Mouse (Mus musculus): ENCODE data around the gene Gkap1. TPM values are rescaled to one million over a fixed set of nuclear protein-coding genes. Genes with fewer than 3 reads are reported as not detected.

Gkap1 gene
- polyA plus RNA-seq, 1 experiment from 2014 or later = 14.3 TPM

GRCm38 (mm10) chr13:58204202-58204601, 71.3 kb downstream of the Gkap1 start:
- Histone ChIP-seq H3K27ac (ENCODE audit: low read depth, low read length) (no peak overlapping the region), H3K9me3 (ENCODE audit: control insufficient read depth, low read length) (no peaks in the 10 kb centered on the region), H3K9ac (ENCODE audit: low read depth, low read length) (no peak overlapping the region), H3K4me3 (ENCODE audit: low read depth, low read length) (no peak overlapping the region), H3K36me3 (ENCODE audit: control insufficient read depth, insufficient read depth, low read length) (no peaks in the 10 kb centered on the region), H3K4me1 (replicated peaks; ENCODE audit: control insufficient read depth, insufficient read depth, low read length) (peaks cover 2% of the 10 kb centered on the region; the same call in 1 of the 2 replicates), H3K27me3 (replicated peaks; ENCODE audit: control insufficient read depth, insufficient read depth, low read length) (no peaks in the 10 kb centered on the region), H3K4me2 (no peak overlapping the region)
- 91% methylated on average over 3 of the region's 3 CpGs for WGBS
- ATAC-seq (replicated peaks; ENCODE audit: low FRiP score) (no peak), DNase-seq (ENCODE audit: low spot score) (no peak)

- no peaks in the 10 kb centered on the region for H3K27me3 ChIP-seq (replicated peaks; ENCODE audit: control insufficient read depth, insufficient read depth, low read length)
- no peak overlapping the region for H3K9ac ChIP-seq (ENCODE audit: low read depth, low read length)
- H3K36me3 ChIP-seq (ENCODE audit: control insufficient read depth, insufficient read depth, low read length) = no peaks in the 10 kb centered on the region
- H3K4me1 ChIP-seq (replicated peaks; ENCODE audit: control insufficient read depth, insufficient read depth, low read length) = peaks cover 2% of the 10 kb centered on the region; the same call in 1 of the 2 replicates
- H3K9me3 ChIP-seq (ENCODE audit: control insufficient read depth, low read length) = no peaks in the 10 kb centered on the region
- H3K4me3 ChIP-seq (ENCODE audit: low read depth, low read length) = no peak overlapping the region
- ATAC-seq (replicated peaks; ENCODE audit: low FRiP score) = no peak
- H3K4me2 ChIP-seq = no peak overlapping the region
- DNase-seq (ENCODE audit: low spot score) = no peak
- no peak overlapping the region for H3K27ac ChIP-seq (ENCODE audit: low read depth, low read length)
- WGBS = 86% methylated on average over 1 of the region's 1 CpGs
Measured at GRCm38 (mm10) chr13:58202903-58203302, 72.6 kb downstream of the Gkap1 start.

GRCm38 (mm10) chr13:58201908-58202307, 73.6 kb downstream of the Gkap1 start:
- DNase-seq (ENCODE audit: low spot score) (no peak), ATAC-seq (replicated peaks; ENCODE audit: low FRiP score) (no peak)
- Histone ChIP-seq H3K9me3 (ENCODE audit: control insufficient read depth, low read length) (no peaks in the 10 kb centered on the region), H3K9ac (ENCODE audit: low read depth, low read length) (no peak overlapping the region), H3K4me1 (replicated peaks; ENCODE audit: control insufficient read depth, insufficient read depth, low read length) (peaks cover 2% of the 10 kb centered on the region; the same call in 1 of the 2 replicates), H3K27ac (ENCODE audit: low read depth, low read length) (no peak overlapping the region), H3K4me2 (no peak overlapping the region), H3K4me3 (ENCODE audit: low read depth, low read length) (no peak overlapping the region), H3K27me3 (replicated peaks; ENCODE audit: control insufficient read depth, insufficient read depth, low read length) (no peaks in the 10 kb centered on the region), H3K36me3 (ENCODE audit: control insufficient read depth, insufficient read depth, low read length) (0 out of 2 replicates have a peak, but pooled peaks cover 4% of the 10 kb centered on the region)
- WGBS = 94% methylated on average over 3 of the region's 3 CpGs

GRCm38 (mm10) chr13:58201343-58201742, 74.2 kb downstream of the Gkap1 start:
- no peak overlapping the region for H3K4me3 ChIP-seq (ENCODE audit: low read depth, low read length)
- no peak overlapping the region for H3K9ac ChIP-seq (ENCODE audit: low read depth, low read length)
- H3K9me3 ChIP-seq (ENCODE audit: control insufficient read depth, low read length) = no peaks in the 10 kb centered on the region
- ATAC-seq (replicated peaks; ENCODE audit: low FRiP score) (no peak), DNase-seq (ENCODE audit: low spot score) (no peak)
- 0 out of 2 replicates have a peak, but pooled peaks cover 4% of the 10 kb centered on the region for H3K36me3 ChIP-seq (ENCODE audit: control insufficient read depth, insufficient read depth, low read length)
- H3K4me1 ChIP-seq (replicated peaks; ENCODE audit: control insufficient read depth, insufficient read depth, low read length) = peaks cover 2% of the 10 kb centered on the region; the same call in 1 of the 2 replicates
- 86% methylated on average over 6 of the region's 6 CpGs for WGBS
- no peak overlapping the region for H3K4me2 ChIP-seq
- H3K27ac ChIP-seq (ENCODE audit: low read depth, low read length) = no peak overlapping the region
- H3K27me3 ChIP-seq (replicated peaks; ENCODE audit: control insufficient read depth, insufficient read depth, low read length) = no peaks in the 10 kb centered on the region

- no peak overlapping the region for H3K4me2 ChIP-seq
- no peak overlapping the region for H3K9ac ChIP-seq (ENCODE audit: low read depth, low read length)
- 84% methylated on average over 7 of the region's 7 CpGs for WGBS
- ATAC-seq (replicated peaks; ENCODE audit: low FRiP score) (no peak), DNase-seq (ENCODE audit: low spot score) (no peak)
- no peak overlapping the region for H3K27ac ChIP-seq (ENCODE audit: low read depth, low read length)
- no peaks in the 10 kb centered on the region for H3K27me3 ChIP-seq (replicated peaks; ENCODE audit: control insufficient read depth, insufficient read depth, low read length)
- H3K4me1 ChIP-seq (replicated peaks; ENCODE audit: control insufficient read depth, insufficient read depth, low read length) = no peaks in the 10 kb centered on the region
- no peak overlapping the region for H3K4me3 ChIP-seq (ENCODE audit: low read depth, low read length)
- H3K9me3 ChIP-seq (ENCODE audit: control insufficient read depth, low read length) = no peaks in the 10 kb centered on the region
- peaks cover 9% of the 10 kb centered on the region; the same call in 1 of the 2 replicates for H3K36me3 ChIP-seq (ENCODE audit: control insufficient read depth, insufficient read depth, low read length)
Measured at GRCm38 (mm10) chr13:58197981-58198640, 77.4 kb downstream of the Gkap1 start.

GRCm38 (mm10) chr13:58197211-58197610, 78.3 kb downstream of the Gkap1 start:
- Histone ChIP-seq H3K36me3 (ENCODE audit: control insufficient read depth, insufficient read depth, low read length) (peaks cover 14% of the 10 kb centered on the region; the same call in 1 of the 2 replicates), H3K27ac (ENCODE audit: low read depth, low read length) (no peak overlapping the region), H3K4me1 (replicated peaks; ENCODE audit: control insufficient read depth, insufficient read depth, low read length) (no peaks in the 10 kb centered on the region), H3K9ac (ENCODE audit: low read depth, low read length) (no peak overlapping the region), H3K4me3 (ENCODE audit: low read depth, low read length) (no peak overlapping the region), H3K9me3 (ENCODE audit: control insufficient read depth, low read length) (no peaks in the 10 kb centered on the region), H3K27me3 (replicated peaks; ENCODE audit: control insufficient read depth, insufficient read depth, low read length) (no peaks in the 10 kb centered on the region), H3K4me2 (no peak overlapping the region)
- 87% methylated on average over 3 of the region's 3 CpGs for WGBS
- no peak for ATAC-seq (replicated peaks; ENCODE audit: low FRiP score)
- no peak for DNase-seq (ENCODE audit: low spot score)

- no peaks in the 10 kb centered on the region for H3K4me1 ChIP-seq (replicated peaks; ENCODE audit: control insufficient read depth, insufficient read depth, low read length)
- no peaks in the 10 kb centered on the region for H3K27me3 ChIP-seq (replicated peaks; ENCODE audit: control insufficient read depth, insufficient read depth, low read length)
- H3K4me3 ChIP-seq (ENCODE audit: low read depth, low read length) = no peak overlapping the region
- no peak overlapping the region for H3K4me2 ChIP-seq
- no peak overlapping the region for H3K27ac ChIP-seq (ENCODE audit: low read depth, low read length)
- WGBS = 82% methylated on average over 3 of the region's 3 CpGs
- ATAC-seq (replicated peaks; ENCODE audit: low FRiP score) = no peak
- H3K9me3 ChIP-seq (ENCODE audit: control insufficient read depth, low read length) = no peaks in the 10 kb centered on the region
- DNase-seq (ENCODE audit: low spot score) = no peak
- H3K36me3 ChIP-seq (ENCODE audit: control insufficient read depth, insufficient read depth, low read length) = peaks cover 28% of the 10 kb centered on the region
- no peak overlapping the region for H3K9ac ChIP-seq (ENCODE audit: low read depth, low read length)
Measured at GRCm38 (mm10) chr13:58194908-58195307, 80.6 kb downstream of the Gkap1 start.

- ATAC-seq (replicated peaks; ENCODE audit: low FRiP score) (no peak), DNase-seq (ENCODE audit: low spot score) (no peak)
- H3K4me3 ChIP-seq (ENCODE audit: low read depth, low read length) = no peak overlapping the region
- H3K9ac ChIP-seq (ENCODE audit: low read depth, low read length) = no peak overlapping the region
- no peak overlapping the region for H3K27ac ChIP-seq (ENCODE audit: low read depth, low read length)
- WGBS = 97% methylated on average over 3 of the region's 3 CpGs
- H3K27me3 ChIP-seq (replicated peaks; ENCODE audit: control insufficient read depth, insufficient read depth, low read length) = no peaks in the 10 kb centered on the region
- H3K36me3 ChIP-seq (ENCODE audit: control insufficient read depth, insufficient read depth, low read length) = peaks cover 28% of the 10 kb centered on the region
- no peak overlapping the region for H3K4me2 ChIP-seq
- no peaks in the 10 kb centered on the region for H3K4me1 ChIP-seq (replicated peaks; ENCODE audit: control insufficient read depth, insufficient read depth, low read length)
- H3K9me3 ChIP-seq (ENCODE audit: control insufficient read depth, low read length) = no peaks in the 10 kb centered on the region
Measured at GRCm38 (mm10) chr13:58193221-58193620, 82.3 kb downstream of the Gkap1 start.

GRCm38 (mm10) chr13:58192146-58192545, 83.4 kb downstream of the Gkap1 start:
- DNase-seq (ENCODE audit: low spot score) = no peak
- Histone ChIP-seq H3K27ac (ENCODE audit: low read depth, low read length) (no peak overlapping the region), H3K4me3 (ENCODE audit: low read depth, low read length) (no peak overlapping the region), H3K36me3 (ENCODE audit: control insufficient read depth, insufficient read depth, low read length) (peaks cover 26% of the 10 kb centered on the region), H3K4me1 (replicated peaks; ENCODE audit: control insufficient read depth, insufficient read depth, low read length) (no peaks in the 10 kb centered on the region), H3K9ac (ENCODE audit: low read depth, low read length) (no peak overlapping the region), H3K9me3 (ENCODE audit: control insufficient read depth, low read length) (no peaks in the 10 kb centered on the region), H3K27me3 (replicated peaks; ENCODE audit: control insufficient read depth, insufficient read depth, low read length) (no peaks in the 10 kb centered on the region), H3K4me2 (no peak overlapping the region)
- ATAC-seq (replicated peaks; ENCODE audit: low FRiP score) = no peak
- 94% methylated on average over 6 of the region's 6 CpGs for WGBS
